Mouse (Mus musculus) telencephalon, adult 2 months (tissue): ENCODE measurements around the gene Cacng1.

Experiments used
- DNase-seq: peaks from one replicate; pipeline ENCODE4 v3.0.0-alpha.2; 2011; ENCODE audit warnings: low read depth, low spot score

The Cacng1 gene

GRCm38 (mm10) chr11:107655538-107655937, 60.8 kb downstream of the Cacng1 start:
- no peak for DNase-seq
